Mouse (Mus musculus) adrenal gland, adult 18-20 months (tissue): ENCODE measurements around the gene Syn3. TPM values are rescaled to one million over a fixed set of nuclear protein-coding genes. Genes with fewer than 3 reads are reported as not detected.

Experiments
- DNase-seq, 2 experiments: peaks; one replicate each; pipeline ENCODE4 v3.0.0; 2021 to 2022; ENCODE audit warnings: low spot score in 2 of 2
- total RNA-seq, 2 experiments: library from RNA; stranded (reverse); gene quantifications; 1 replicate in 1 of 2; 2 replicates in 1 of 2; pipeline ENCODE4 v1.2.3; 2021

The Syn3 gene
- total RNA-seq, 2 experiments from 2014 or later = 1.6 to 1.9 TPM

DNA sequence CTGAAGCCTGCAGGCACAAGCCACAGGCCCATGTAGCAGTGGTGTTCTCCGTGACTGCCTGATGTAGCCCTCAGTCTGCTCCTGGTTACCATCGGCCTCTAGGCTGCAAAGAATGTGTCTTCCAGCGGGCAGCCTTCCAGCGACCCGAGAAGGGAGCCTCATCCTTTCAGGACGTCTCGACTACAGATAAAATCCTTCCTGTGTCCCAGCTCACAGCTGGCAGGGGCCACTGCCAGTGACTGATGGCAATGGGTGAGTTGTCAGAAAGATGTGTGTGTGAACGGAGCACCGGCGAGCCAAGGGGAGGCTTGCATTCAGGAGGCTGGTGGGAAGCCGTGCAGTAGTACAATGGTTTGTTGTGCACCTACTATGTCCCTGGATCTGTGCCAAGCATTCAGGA lies 122.8 kb downstream of the Syn3 start:
- DNase-seq = peak; percentile 47 to 51

GRCm38 (mm10) chr10:86374061-86374460 lies 124.6 kb downstream of the Syn3 start:
- DNase-seq = no peak

GRCm38 (mm10) chr10:86371561-86371960 lies 127.1 kb downstream of the Syn3 start:
- no peak for DNase-seq

DNA sequence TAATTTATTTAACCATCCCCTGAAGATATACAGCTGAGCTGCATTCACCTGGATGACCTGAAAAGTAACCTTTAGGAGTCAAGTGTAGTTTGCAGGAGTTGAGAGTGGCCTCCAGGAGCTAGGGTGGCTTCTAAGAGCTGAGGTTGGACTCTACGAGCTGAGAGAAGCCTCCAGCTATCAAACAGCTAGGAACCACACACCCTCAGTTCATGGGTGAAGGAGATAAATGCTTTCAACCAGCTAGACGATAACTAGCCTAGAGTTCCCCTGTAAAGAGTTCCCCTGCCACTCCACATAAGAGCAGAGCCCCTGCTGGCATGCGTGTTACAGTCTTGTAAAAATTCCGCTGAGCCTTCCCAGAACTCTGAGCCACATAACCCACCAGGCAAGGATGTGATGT lies 129.3 kb downstream of the Syn3 start:
- DNase-seq = no peak

- DNase-seq = peak in 1 of 2 experiments; percentile 22
These were observed 129.9 kb downstream of the Syn3 start for GRCm38 (mm10) chr10:86368811-86369210.

DNA sequence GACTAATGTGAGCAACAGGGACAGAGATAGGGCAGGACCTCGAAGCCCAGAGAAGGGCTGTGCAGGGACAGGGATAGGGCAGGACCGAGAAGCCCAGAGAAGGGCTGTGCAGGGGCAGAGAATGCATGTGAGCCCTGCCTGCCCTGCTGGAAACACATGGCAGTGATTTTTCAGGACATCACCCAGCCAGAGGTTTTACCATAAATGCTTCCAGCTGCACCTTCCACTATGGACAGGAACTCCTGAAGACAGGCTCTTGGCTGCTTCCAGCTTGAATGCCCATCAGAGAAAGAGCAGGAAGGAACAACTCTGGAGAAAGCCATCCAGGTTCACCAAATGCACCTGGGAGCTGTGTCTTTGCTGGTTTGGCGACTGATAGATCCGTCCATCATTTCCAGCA lies 131.3 kb downstream of the Syn3 start:
- DNase-seq = no peak

DNA sequence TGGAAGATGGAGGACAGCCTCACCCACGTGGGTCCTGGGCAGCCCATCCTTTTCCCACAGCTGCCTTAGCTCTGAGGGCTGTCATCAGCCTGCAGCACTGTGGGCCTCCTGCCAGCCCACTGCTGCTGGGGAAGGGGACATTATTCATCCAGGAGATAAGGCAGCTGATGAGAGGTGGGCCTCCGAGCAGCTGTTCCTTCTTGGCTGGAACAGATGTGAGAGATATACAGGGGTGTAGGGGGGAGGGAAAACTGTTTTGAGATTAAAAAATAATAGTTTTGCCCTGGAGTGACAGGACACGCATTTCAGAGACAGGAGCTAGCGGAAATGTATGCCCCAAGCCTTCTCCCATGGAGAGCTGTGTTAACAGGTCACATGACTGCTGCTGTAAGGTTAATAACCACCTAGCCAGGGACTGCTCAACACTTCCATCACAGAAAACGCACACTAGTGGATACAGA lies 133.0 kb downstream of the Syn3 start:
- DNase-seq = no peak

GRCm38 (mm10) chr10:86363669-86364309 lies 134.9 kb downstream of the Syn3 start:
- no peak for DNase-seq

GRCm38 (mm10) chr10:86359699-86360098 lies 139.0 kb downstream of the Syn3 start:
- no peak for DNase-seq

- DNase-seq = no peak
These were observed 139.5 kb downstream of the Syn3 start for GRCm38 (mm10) chr10:86359208-86359607.

- no peak for DNase-seq
These were observed 140.3 kb downstream of the Syn3 start for GRCm38 (mm10) chr10:86358307-86358975.

- no peak for DNase-seq
These were observed 141.7 kb downstream of the Syn3 start for GRCm38 (mm10) chr10:86356819-86357563.

DNA sequence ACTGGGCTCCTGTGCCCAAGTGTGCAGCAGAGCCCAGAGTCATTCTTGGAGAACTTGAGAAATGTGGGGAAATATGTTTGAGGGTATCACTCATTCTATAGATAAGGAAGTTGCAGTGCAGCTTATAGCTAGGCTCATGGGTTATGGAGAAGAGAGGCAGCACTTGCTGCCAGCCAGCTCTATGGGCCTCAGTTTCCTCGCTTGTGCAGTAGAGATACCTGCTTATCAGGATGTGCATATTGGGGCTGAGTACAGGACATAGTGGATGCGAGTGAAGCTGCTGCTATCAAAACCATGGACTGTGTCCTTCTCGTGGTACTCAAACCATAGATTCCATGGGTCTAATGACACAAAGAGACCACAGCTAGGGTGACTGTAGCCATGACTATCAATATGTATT lies 146.2 kb downstream of the Syn3 start:
- no peak for DNase-seq

DNA sequence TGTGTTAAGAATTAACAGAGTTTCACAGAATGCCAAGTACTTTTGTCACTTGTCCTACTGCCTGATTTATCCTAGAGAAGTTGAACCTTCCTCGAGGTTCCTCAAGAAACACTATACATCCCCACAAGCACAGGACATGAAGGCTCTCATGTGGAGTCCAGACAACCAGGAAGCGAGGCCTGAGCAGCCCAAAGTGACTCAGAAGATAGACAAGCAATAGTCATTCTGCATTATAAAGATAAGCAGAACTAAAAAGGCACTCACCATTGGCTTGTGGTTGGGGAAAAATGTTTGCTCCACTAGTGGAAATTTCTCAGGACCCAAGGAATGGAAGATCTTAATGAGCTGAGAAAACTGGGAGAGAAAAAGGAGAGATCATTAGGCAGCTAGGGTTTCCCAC lies 147.4 kb downstream of the Syn3 start:
- no peak for DNase-seq

GRCm38 (mm10) chr10:86346235-86346840 lies 152.4 kb downstream of the Syn3 start:
- no peak for DNase-seq

DNA sequence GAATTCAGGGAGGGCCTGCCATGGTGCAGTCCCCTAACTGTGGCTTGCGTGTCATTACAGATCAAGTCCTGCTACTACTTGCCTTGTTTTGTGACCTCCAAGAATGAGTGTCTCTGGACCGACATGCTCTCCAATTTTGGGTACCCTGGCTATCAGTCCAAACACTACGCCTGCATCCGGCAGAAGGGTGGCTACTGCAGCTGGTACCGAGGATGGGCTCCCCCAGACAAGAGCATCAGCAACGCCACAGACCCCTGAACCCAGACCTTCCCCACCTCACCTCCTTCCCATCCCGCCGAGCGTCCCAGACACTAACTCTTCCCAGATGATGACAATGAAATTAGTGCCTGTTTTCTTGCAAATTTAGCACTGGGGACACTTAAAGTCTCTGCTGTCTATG lies 153.1 kb downstream of the Syn3 start:
- no peak for DNase-seq

GRCm38 (mm10) chr10:86344654-86345053 lies 154.0 kb downstream of the Syn3 start:
- DNase-seq = no peak

- DNase-seq = no peak
These were observed 154.8 kb downstream of the Syn3 start for GRCm38 (mm10) chr10:86343931-86344330.

DNA sequence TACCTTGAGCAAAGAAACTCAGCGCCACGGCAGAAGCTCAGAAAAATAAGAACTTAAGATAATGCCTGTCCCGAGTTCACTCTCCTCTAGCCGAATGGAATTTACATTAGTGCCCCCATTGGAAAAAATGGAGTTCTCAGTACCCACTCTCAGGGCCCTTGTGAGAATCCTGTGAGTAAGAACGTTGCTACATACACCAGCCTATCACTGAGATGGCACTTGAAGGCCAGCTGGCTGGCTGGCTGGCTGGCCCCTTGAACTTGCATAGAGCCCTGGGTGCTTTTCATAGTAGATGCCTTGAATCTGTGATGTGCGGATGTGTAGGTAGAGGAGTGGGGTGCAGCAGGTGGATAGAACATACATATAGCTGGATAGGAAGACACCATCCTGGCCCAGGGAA lies 155.3 kb downstream of the Syn3 start:
- peak in 1 of 2 experiments; percentile 2 for DNase-seq

GRCm38 (mm10) chr10:86342713-86343112 lies 156.0 kb downstream of the Syn3 start:
- no peak for DNase-seq

- no peak for DNase-seq
These were observed 156.5 kb downstream of the Syn3 start for GRCm38 (mm10) chr10:86342151-86342550.

- DNase-seq = peak; percentile 36 to 56
These were observed 157.1 kb downstream of the Syn3 start for GRCm38 (mm10) chr10:86341589-86341988.
